Mouse (Mus musculus): ENCODE measurements around the gene 2410137M14Rik. TPM values are rescaled to one million over a fixed set of nuclear protein-coding genes. Genes with fewer than 3 reads are reported as not detected.
A peak's percentile ranks its signal among the peaks of the same experiment; 100 is the strongest.
"Not testable (repeated sequence)": the region's sequence is repeated elsewhere in the genome, so short reads cannot be mapped to it uniquely, and the experiment has no call there.

The 2410137M14Rik gene
- polyA plus RNA-seq, 1 experiment from 2014 or later, result not detected

- H3K4me3 ChIP-seq (replicated peaks); H3K27ac ChIP-seq; ATAC-seq (ENCODE audit: insufficient read depth, low FRiP score, low read depth); H3K9ac ChIP-seq; H3K9me3 ChIP-seq; H3K4me2 ChIP-seq; H3K4me1 ChIP-seq; H3K36me3 ChIP-seq: not testable (repeated sequence)
- WGBS, result 87% methylated on average over 6 of the region's 6 CpGs
- peaks cover 18% of the 10 kb centered on the region; the same call in 1 of the 2 replicates for H3K27me3 ChIP-seq (replicated peaks)
These were observed 9.6 kb upstream of the 2410137M14Rik start for GRCm38 (mm10) chr17:36990630-36991029.

- H3K27ac ChIP-seq, result no peak within 1 kb of the TSS
- no peak within 1 kb of the TSS for H3K9ac ChIP-seq
- peak within 1 kb of the TSS; percentile 39 for H3K4me2 ChIP-seq
- ATAC-seq (ENCODE audit: insufficient read depth, low FRiP score, low read depth), result no peak; the same call in 1 of the 2 replicates
- H3K9me3 ChIP-seq, result no peaks in the 10 kb centered on the region
- WGBS, result 28% methylated on average over 5 of the region's 5 CpGs
- H3K36me3 ChIP-seq, result no peaks in the 10 kb centered on the region
- H3K4me1 ChIP-seq, result no peaks in the 10 kb centered on the region
- peaks cover 18% of the 10 kb centered on the region; the same call in 1 of the 2 replicates for H3K27me3 ChIP-seq (replicated peaks)
- peak within 1 kb of the TSS; percentile 14; the same call in 1 of the 2 replicates for H3K4me3 ChIP-seq (replicated peaks)
These were observed 8.4 kb upstream of the 2410137M14Rik start, which contains the start of gene H2-M5 for GRCm38 (mm10) chr17:36989437-36989836. TSS of gene H2-M5 (minus strand) at chr17:36989537.

GRCm38 (mm10) chr17:36988475-36988874 lies 7.4 kb upstream of the 2410137M14Rik start:
- Histone ChIP-seq H3K4me3 (replicated peaks) (peak overlapping the region; percentile 14; the same call in 1 of the 2 replicates), H3K4me2 (peak overlapping the region; percentile 39), H3K27ac (no peak overlapping the region), H3K9me3 (no peaks in the 10 kb centered on the region), H3K27me3 (replicated peaks) (peaks cover 18% of the 10 kb centered on the region; the same call in 1 of the 2 replicates), H3K36me3 (no peaks in the 10 kb centered on the region), H3K9ac (no peak overlapping the region), H3K4me1 (no peaks in the 10 kb centered on the region)
- WGBS, result 11% methylated on average over 24 of the region's 24 CpGs
- no peak for ATAC-seq (ENCODE audit: insufficient read depth, low FRiP score, low read depth)

- H3K27ac ChIP-seq, result no peak overlapping the region
- H3K9me3 ChIP-seq, result no peaks in the 10 kb centered on the region
- H3K9ac ChIP-seq, result no peak overlapping the region
- ATAC-seq (ENCODE audit: insufficient read depth, low FRiP score, low read depth), result no peak
- WGBS, result 23% methylated on average over 5 of the region's 5 CpGs
- 0 out of 2 replicates have a peak, but pooled peaks cover 5% of the 10 kb centered on the region for H3K27me3 ChIP-seq (replicated peaks)
- peaks cover 5% of the 10 kb centered on the region; the same call in 1 of the 2 replicates for H3K4me1 ChIP-seq
- H3K4me3 ChIP-seq (replicated peaks), result no peak overlapping the region
- H3K4me2 ChIP-seq, result no peak overlapping the region
- H3K36me3 ChIP-seq, result no peaks in the 10 kb centered on the region
These were observed 1.5 kb upstream of the 2410137M14Rik start for GRCm38 (mm10) chr17:36982253-36983155.

- ATAC-seq (ENCODE audit: insufficient read depth, low FRiP score, low read depth), result no peak
- Histone ChIP-seq H3K4me2 (peak overlapping the region; percentile 42; the same call in 1 of the 2 replicates), H3K4me1 (peaks cover 5% of the 10 kb centered on the region; the same call in 1 of the 2 replicates), H3K27ac (no peak overlapping the region), H3K27me3 (replicated peaks) (no peaks in the 10 kb centered on the region), H3K4me3 (replicated peaks) (no peak overlapping the region), H3K9me3 (no peaks in the 10 kb centered on the region), H3K36me3 (no peaks in the 10 kb centered on the region), H3K9ac (no peak overlapping the region)
- WGBS, result 5% methylated on average over 4 of the region's 4 CpGs
These were observed 808 bp upstream of the 2410137M14Rik start for GRCm38 (mm10) chr17:36981845-36982244.

- Histone ChIP-seq H3K9me3 (no peaks in the 10 kb centered on the region), H3K4me3 (replicated peaks) (no peak overlapping the region), H3K4me1 (no peaks in the 10 kb centered on the region), H3K36me3 (no peaks in the 10 kb centered on the region), H3K27ac (no peak overlapping the region), H3K4me2 (no peak overlapping the region), H3K27me3 (replicated peaks) (no peaks in the 10 kb centered on the region), H3K9ac (no peak overlapping the region)
- 66% methylated on average over 8 of the region's 8 CpGs for WGBS
- ATAC-seq (ENCODE audit: insufficient read depth, low FRiP score, low read depth), result no peak
These were observed 7.7 kb downstream of the 2410137M14Rik start for GRCm38 (mm10) chr17:36973271-36973787.

GRCm38 (mm10) chr17:36972791-36973190 lies 8.2 kb downstream of the 2410137M14Rik start:
- 70% methylated on average over 3 of the region's 3 CpGs for WGBS
- Histone ChIP-seq H3K27ac (no peak overlapping the region), H3K4me2 (no peak overlapping the region), H3K9ac (no peak overlapping the region), H3K4me1 (no peaks in the 10 kb centered on the region), H3K27me3 (replicated peaks) (no peaks in the 10 kb centered on the region), H3K4me3 (replicated peaks) (no peak overlapping the region), H3K36me3 (no peaks in the 10 kb centered on the region), H3K9me3 (no peaks in the 10 kb centered on the region)
- no peak for ATAC-seq (ENCODE audit: insufficient read depth, low FRiP score, low read depth)

GRCm38 (mm10) chr17:36971172-36971850 lies 9.7 kb downstream of the 2410137M14Rik start:
- Histone ChIP-seq H3K27ac (no peak overlapping the region), H3K4me1 (no peaks in the 10 kb centered on the region), H3K36me3 (no peaks in the 10 kb centered on the region), H3K9ac (no peak overlapping the region), H3K4me3 (replicated peaks) (no peak overlapping the region), H3K27me3 (replicated peaks) (no peaks in the 10 kb centered on the region), H3K9me3 (no peaks in the 10 kb centered on the region), H3K4me2 (no peak overlapping the region)
- no peak for ATAC-seq (ENCODE audit: insufficient read depth, low FRiP score, low read depth)
- 81% methylated on average over 6 of the region's 6 CpGs for WGBS

GRCm38 (mm10) chr17:36970316-36970890 lies 10.6 kb downstream of the 2410137M14Rik start:
- Histone ChIP-seq H3K27ac (no peak overlapping the region), H3K4me2 (no peak overlapping the region), H3K9me3 (no peaks in the 10 kb centered on the region), H3K36me3 (no peaks in the 10 kb centered on the region), H3K9ac (no peak overlapping the region), H3K27me3 (replicated peaks) (no peaks in the 10 kb centered on the region), H3K4me1 (no peaks in the 10 kb centered on the region), H3K4me3 (replicated peaks) (no peak overlapping the region)
- WGBS, result 74% methylated on average over 14 of the region's 14 CpGs
- no peak for ATAC-seq (ENCODE audit: insufficient read depth, low FRiP score, low read depth)

- Histone ChIP-seq H3K36me3 (no peaks in the 10 kb centered on the region), H3K4me1 (no peaks in the 10 kb centered on the region), H3K27me3 (replicated peaks) (no peaks in the 10 kb centered on the region), H3K9me3 (no peaks in the 10 kb centered on the region), H3K4me3 (replicated peaks) (no peak overlapping the region), H3K9ac (no peak overlapping the region), H3K4me2 (no peak overlapping the region), H3K27ac (no peak overlapping the region)
- ATAC-seq (ENCODE audit: insufficient read depth, low FRiP score, low read depth), result no peak
- 76% methylated on average over 1 of the region's 1 CpGs for WGBS
These were observed 14.2 kb downstream of the 2410137M14Rik start for GRCm38 (mm10) chr17:36966875-36967274.

- no peaks in the 10 kb centered on the region for H3K9me3 ChIP-seq
- H3K4me2 ChIP-seq, result no peak overlapping the region
- 57% methylated on average over 1 of the region's 1 CpGs for WGBS
- H3K27me3 ChIP-seq (replicated peaks), result no peaks in the 10 kb centered on the region
- peaks cover under 1% of the 10 kb centered on the region for H3K36me3 ChIP-seq
- H3K4me1 ChIP-seq, result peaks cover 8% of the 10 kb centered on the region
- no peak overlapping the region for H3K9ac ChIP-seq
- ATAC-seq (ENCODE audit: insufficient read depth, low FRiP score, low read depth), result no peak
- H3K27ac ChIP-seq, result no peak overlapping the region
- no peak overlapping the region for H3K4me3 ChIP-seq (replicated peaks)
These were observed 19.9 kb downstream of the 2410137M14Rik start for GRCm38 (mm10) chr17:36961125-36961524.
